Mouse (Mus musculus): ENCODE results near the gene Chn1.

Chn1 gene

DNA sequence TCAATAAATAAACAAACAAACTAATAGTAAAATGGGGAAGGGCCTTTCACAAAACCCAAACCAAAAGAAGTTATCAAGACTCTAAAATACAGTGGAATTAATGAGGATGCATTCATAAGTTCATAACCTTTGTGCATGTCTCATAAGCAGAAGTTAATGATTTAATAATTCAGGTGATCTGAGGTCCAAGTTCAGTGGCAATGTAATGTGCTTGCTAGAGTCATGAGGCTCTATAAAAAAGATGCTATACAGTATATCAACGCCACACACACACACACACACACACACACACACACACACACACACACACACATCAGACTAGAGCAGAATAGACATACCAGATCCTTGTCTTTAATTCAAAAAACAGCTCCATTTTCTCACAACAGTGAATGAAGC, 28.8 kb downstream of the Chn1 start:
- WGBS: 86% methylated on average over 1 of the region's 1 CpGs

DNA sequence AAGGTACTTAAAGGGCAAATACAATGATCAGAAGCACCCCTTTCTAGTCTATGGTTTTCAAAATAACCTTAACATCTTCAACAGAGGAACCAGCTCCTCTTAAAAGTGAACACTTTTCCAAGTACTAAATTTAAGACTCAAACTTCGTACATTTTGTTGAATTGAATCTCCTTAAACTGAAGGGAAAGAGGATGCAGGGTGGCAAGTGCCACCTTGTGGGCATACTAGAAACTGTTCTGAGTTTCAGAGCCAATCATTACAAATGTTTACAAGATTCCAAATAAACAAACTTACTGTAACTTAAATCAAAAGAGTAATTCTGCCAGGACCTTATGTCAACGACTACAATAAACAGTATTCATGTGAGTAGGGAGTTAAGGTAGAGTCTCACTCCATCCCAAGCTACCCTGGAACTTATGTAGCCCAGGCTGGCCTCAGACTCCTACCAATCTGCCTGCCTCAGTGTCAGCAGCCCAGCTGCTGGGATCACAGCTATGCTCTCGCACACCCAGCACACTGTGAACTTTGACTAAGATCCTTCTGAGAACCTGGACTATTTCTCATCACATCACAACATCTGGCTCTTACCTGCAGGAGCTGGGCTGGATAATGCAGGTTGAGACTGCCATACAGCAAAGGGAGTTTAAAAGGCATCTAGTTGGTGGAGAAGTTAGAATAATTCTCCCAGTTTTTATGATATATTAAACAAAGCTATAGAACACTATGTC, 29.3 kb downstream of the Chn1 start:
- WGBS: 29% methylated on average over 3 of the region's 3 CpGs

DNA sequence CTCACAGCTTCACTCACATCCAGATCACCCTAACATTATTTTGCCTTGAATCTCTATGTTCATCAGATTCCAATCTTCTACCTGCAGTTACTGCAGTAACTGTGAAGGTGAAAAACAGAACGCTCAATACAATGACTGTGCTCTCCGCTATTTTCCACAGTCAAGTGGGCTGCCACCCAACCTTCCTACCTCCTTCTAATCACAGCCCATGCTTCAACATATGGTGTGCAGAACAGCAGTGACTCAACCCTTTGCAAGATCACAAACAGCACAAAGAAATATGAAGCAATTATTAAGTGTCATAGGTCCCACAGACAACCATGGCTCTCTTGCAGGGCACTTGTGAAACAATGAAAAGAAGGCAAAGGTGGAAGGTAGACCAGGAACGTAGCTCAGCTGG, 33.9 kb downstream of the Chn1 start:
- 72% methylated on average over 3 of the region's 3 CpGs for WGBS

DNA sequence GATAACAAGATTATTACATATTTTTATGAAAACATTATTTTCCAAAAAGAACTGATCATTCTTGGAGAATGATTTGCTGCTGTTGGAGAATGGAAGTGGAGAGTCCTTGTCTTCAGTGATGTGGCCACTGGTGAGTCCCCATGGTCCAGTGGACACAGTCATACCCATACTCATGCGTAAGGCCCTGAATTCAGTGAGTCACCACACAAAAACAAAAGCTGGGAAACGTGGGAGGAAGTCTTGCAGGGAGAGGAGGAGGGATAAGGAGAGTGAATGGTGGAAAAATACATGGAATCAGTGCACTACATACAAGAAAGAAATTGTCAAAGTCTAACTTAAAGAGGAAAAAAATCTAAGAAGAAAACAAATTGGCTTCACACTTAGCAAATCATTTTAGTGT, 47.3 kb downstream of the Chn1 start:
- 27% methylated on average over 2 of the region's 2 CpGs for WGBS

DNA sequence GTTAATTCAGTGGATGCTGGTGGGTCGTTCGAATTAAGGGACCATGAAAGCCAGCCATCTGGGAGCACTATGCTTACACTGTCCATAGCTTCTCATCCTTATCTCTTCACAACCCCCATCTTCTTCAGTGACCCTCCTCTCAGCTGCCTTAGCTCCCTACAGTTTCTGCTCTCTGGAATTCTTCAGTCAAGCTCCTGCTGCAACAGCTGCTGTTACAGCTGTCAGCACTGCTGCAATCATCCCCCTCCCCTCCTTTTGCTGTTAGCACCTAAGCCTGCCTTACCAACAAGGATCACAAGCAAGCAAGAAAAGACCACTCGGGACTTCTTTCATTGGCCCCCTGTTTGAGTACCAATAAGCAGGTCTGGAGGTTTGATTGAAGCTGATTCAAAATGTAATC, 50.2 kb downstream of the Chn1 start:
- WGBS: 73% methylated on average over 3 of the region's 3 CpGs

DNA sequence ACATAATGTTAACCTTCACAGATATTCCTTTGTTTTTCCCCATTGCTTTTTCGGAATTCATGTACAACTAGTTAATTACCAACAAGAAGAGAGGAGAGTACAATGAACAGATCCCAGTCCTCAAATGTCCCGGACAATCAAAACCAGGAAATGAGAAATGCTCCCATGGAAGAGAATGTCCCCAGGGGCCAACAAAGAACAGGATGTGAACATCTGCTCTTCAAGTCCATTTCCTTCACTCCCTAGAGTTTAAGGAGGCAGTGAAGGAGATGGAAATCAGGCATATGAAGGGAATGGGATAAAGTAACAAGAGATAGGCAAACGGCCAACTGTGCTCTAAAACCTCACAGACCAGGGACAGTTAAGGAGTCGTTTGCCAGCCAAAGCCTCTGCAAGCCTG, 53.3 kb downstream of the Chn1 start:
- 48% methylated on average over 4 of the region's 4 CpGs for WGBS

DNA sequence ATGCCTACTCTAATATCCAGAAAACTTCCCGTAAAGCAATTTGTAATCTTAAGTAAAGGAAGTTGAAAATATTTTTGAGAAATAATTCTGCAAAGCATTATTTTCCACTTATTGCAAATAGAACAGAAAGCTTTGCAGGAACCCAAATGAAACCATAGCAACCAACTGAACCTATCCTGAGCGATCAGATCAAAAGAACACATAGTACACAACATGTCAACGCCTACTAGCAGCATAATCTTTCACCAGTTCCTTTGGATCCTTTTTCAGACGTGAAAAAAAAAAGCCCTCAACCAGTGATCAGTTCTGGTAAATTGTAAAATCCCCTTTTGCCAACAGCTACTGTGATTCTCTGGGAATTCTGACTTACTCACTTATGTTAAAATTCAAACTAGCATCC, 82.1 kb downstream of the Chn1 start:
- WGBS: 40% methylated on average over 4 of the region's 4 CpGs

DNA sequence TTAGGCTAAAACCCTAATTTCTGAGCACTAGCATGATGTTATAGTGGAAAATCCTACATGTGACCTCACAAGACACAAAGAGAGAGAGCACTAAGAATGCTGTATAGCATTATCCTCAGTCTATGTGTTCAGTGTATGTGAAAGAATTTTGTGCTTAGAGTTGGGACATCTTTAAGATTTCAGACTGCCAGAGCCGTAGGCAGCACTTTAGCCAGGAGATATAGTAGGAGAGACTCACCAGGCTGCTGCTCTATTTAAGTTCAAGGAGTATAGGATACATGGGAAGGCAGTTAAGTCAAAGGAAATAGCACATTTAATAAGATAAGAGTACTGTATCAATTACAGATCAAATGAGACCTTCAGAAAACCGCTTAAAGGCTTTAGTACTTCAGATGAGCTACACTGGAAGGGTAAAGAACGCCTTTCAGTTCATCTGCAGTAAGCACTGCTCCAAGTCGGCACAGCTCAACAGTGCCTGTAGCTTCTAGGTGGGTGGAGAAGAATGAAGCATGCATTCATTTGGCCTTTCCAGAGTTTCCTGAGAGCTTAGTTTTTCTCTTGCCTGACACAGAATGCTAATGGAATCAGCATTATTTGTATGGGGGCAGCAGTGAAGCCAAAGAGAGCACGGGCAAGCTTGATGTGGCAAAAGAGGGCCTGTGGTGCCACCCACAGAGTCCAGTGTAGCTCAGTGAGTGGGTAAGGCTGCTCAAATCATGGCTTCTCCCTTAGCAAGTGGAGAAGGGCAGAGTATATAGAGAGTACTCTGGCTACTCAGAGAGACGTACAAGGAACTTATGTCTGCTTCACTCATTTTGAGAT, 84.2 kb downstream of the Chn1 start:
- WGBS: 43% methylated on average over 6 of the region's 6 CpGs

DNA sequence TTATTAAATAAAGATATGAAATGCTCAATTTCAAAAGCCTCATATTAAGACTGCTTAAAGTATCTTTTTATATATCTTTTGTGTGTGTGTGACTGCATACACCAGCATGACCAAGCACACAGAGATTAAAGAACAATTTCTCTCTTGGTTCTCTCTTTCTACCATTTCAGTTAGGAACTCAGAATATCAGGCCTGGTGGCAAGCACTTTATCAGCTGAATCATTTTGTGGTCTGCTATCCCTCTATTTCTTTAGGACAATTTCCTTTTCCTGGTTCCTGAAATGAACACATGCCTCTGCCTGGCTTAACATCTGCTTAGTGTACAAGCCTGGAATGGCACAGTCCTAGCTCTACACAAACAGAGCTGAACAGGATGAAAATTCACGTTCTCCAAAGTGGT, 92.6 kb downstream of the Chn1 start:
- 27% methylated on average over 1 of the region's 1 CpGs for WGBS

DNA sequence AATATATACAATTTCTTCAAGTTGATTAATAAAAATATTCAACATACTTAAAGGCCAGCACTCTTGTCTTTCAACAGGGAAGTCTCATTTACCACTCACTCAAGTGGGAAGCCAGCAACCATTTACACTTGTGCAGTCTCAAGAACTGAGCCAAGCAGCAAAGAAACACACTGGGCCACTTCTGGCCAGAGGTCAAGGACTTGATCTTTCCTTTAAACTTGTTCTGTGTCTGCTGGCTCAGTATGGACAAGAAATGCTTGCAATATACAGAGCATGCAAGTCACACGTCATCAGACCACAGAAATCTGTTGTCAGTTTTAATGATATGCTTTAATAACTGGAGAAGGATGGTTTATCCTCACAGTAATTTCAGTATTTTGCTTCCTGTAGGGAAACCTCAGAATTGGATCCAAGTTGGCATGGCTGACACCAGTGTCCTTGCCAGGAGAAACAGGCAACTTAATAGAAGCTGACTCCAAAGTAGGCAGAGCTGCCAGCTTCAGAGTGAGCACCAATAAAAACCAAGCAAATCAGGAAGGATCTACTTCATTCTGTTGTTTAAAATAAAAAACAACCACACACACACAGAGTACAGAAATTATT, 94.6 kb downstream of the Chn1 start:
- 70% methylated on average over 1 of the region's 1 CpGs for WGBS

DNA sequence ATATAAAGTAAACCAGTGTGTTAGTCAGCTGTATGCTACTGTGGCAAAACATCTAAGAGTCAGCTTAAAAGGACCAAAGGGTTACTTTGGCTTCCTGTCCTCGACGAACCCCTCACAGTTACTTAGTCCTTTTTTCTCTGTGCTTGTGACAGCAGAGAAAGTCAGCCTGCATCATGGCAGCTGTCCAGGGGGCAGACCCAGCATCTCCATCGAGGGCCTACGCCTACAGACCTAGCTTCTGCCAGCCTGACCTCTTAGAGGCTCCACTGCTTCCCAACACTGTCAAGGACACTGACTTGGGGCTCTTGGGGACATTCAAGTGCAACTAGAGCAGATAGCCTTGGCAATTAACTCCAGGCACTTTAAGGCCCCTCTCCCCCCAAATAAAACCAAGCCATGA, 106.5 kb downstream of the Chn1 start:
- 61% methylated on average over 4 of the region's 4 CpGs for WGBS

DNA sequence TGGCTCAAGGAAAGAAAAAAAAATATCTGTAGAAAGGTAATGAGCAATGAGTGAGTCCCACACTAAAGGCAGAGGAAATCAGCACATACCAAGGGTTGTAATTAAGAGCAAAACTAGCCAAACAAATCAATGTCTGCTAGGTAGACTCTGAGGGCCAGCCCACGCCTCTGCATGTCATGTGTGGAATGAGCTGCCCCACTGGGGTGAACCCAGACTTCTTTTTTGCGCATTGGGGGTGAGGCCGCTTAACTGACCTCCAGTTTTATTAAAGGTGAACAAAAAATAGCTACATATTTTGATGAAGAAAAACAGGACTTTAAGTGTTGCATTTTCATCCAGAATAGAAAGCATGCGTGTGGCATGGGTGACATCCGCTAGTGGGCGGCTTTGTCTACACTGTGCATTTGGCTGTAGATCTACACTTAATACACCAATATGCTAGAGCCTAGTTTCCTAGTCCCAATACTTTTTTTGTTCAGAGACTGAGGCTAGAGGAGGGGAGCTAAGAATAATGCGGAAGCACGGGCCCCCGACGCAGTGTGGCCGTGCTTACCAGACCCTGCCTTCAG, 114.5 kb downstream of the Chn1 start:
- WGBS: 75% methylated on average over 11 of the region's 11 CpGs

DNA sequence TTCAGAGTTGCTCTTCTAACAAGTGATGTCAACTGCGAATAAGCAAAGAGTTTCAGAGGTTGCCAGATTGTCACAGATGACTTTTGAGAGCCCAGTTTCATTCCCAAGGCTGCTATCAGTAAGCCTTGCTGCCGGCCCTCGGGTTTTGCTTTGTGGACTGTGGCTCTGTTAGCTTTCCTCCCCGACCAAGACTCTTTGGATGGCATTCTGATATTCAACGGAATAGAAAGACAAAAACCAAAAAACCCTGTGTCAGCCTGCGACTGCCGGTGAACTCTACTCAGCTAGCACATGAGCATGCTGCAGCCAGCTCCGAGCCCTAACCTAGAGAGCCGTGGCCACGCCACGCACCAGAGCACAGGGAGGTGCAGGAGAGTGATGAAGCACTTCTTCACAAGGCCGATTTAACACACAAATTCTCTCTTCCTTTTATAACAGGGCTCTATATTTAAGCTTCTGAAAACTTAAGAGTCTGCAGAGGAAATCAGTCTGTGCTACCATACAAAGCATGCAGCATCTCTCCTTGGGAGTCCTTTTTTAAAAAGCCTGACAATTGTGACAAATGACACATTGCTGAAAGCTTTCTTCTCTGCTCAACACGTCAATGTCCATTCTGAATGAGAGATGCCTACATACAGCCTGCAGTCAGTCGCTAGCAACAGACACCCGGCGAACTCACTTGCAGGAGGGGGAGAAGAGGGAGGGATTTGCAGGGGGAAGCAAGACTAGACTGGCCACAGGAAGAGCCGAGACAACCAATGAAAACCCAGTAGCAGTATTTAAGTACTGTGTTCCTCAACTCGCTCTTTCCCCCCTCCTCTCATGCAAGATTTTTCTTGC, 115.2 kb downstream of the Chn1 start:
- 15% methylated on average over 18 of the region's 18 CpGs for WGBS

DNA sequence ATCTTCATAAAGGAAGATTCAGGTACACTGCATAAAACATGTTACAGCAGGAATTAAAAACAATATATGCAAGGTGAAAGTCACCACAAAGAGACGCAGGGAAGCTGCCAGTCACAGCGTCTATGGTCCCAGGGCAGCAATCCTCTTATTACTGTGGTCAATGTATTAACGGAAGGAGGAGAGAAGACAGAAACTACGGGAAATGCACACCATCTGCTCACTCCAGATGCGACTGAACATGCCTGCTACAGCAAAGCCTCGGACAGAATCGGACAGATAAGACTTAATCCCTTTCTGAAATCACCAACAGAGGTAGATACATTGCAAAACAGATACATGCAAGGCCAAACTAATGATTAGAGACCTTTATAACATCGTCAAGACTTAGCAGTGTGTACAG, 116.1 kb downstream of the Chn1 start:
- 32% methylated on average over 8 of the region's 8 CpGs for WGBS

DNA sequence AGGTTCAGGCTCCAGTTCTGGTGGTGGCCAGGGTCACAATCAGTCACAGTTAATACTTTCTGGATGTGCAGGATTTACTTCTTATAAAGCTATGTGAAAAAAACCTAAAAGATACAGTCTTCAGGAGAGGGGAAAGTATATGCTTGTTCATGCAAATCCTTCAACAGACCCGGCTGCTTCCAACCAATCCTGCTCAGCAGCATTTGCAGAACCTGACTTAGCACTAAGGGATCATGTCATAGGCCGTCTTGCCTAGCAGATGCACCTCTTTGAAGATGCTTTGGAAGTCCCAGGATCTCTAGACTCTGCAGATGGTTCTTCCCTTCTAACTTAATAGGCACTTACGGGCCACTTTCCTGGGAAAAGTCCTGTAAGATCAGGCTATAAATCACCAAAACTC, 117.2 kb downstream of the Chn1 start:
- 34% methylated on average over 3 of the region's 3 CpGs for WGBS

DNA sequence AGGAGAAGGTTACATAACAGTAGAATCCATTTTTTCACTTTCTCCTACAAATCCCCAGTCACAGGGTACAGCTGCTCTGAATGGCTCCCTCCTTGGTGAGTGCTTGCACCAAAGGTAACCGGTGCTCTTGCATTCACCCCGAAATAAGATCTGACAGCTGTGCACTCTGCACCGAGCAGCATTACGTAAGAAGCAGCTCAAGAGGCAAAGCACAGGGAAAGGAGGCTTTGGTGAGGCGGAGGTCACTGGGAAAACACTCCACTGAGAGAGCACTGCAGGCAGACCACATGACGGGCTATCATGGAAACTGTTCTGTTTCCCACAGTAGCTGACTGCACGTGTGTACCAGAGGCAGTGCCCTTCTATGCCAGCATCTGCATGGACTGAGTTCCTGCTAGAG, 118.0 kb downstream of the Chn1 start:
- WGBS: 18% methylated on average over 7 of the region's 7 CpGs

DNA sequence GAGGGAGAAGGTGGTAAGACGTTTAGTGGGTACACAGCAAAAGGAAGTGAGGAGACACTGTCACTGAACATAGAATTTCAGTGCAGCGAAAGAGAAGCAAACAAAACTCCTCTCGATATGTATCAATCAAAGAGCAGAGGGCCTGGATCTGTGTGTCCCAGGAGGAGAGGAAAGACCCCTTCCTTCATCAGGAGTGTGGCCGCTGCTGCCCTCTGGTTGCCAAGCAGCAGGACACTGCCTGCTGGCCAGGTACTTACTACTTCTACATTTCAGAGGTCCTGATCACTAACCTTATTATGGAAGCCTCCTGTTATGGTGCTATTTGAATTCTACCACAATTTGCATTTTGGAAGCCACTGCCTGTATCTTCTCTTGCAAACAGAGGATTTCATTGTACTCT, 119.5 kb downstream of the Chn1 start:
- 32% methylated on average over 4 of the region's 4 CpGs for WGBS

DNA sequence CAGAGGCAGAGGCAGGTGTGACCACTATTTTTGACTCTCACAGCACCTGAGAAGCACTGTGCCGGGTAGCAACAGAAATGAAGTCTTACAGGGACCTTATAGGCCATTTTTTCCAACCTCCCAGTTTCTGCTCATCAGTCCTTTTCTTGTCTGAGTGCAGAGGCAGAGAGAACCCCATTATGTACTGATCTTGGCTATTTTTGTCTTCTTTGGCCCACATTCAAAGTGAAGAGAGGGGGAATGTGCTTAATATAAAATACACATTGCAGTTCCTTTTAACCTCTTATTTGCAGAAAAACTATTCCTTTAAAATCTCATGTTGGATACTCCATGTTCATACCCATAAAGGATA, 120.3 kb downstream of the Chn1 start:
- 15% methylated on average over 1 of the region's 1 CpGs for WGBS

DNA sequence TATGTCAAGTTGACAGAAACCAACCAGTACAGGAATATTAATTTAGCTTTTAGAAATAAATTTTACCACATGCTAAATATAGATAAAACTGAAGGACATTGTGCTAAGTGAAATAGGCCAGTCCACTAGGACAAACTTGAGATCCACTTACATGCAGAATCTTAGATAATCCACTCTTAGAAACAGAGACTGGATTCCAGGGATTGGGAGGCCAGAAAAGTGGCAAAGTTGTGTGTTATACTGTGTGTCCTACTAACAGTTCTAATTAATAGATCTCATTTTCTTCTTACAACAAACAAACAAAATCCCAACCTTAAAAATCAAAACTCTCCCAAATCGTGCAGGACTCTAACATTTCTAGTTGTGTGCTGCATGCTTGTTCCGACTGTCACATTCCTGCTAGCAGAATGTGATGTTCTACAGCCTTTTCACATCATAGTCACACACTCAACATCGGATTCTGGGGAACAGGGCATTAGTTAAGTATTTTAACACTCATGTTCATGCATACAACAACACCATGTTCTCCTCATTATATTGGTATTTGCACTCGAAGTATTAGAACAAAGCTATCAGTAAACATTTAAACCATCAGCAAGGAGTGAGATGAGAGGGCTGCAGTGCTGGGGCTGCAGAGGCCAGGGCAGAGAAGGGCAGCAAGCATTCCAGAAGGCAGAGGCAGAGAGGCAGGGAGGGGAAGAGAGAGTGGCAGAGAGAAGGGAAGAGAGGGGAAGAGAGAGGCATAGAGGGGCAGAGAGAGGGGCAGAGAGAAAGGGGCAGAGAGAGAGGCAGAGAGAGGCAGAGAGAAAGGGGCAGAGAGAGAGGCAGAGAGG, 120.9 kb downstream of the Chn1 start:
- WGBS: 29% methylated on average over 4 of the region's 4 CpGs

DNA sequence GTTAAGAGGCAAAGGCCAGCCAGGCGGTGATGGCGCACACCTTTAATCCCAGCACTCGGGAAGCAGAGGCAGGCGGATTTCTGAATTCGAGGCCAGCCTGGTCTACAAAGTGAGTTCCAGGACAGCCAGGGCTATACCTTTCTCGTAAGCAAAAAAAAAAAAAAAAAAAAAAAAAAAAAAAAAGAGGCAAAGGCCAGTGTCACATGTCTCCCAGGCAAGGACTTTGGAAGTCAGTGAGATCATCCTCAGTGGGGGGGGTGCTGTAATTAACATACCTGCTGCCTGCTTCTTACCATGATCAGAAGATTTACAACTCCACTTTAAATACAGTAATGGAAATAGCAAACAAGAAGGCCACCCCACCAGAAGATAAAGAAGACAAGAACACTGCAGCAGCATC, 137.5 kb downstream of the Chn1 start:
- WGBS: 93% methylated on average over 6 of the region's 6 CpGs

DNA sequence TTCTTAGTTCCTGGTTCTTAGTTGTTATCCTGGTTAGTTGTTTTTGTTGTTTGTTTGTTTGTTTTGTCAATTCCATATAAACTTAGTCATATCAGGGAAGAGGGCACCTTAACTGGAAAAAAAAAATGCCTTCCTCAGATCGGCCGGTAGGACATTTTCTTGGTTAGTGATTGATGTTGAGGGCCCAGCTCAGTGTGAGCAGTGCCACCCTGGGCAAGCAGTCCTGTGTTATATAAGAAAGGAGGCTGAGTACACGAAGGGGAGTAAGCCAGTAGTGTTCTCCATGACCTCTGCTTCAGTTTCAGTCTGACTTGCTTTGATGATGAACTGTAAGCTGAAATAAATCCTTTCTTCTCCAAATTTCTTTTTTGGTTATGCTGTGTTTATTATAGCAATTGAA, 138.8 kb downstream of the Chn1 start:
- 55% methylated on average over 3 of the region's 3 CpGs for WGBS
